Mouse (Mus musculus) frontal cortex, postnatal 10 days (tissue): ENCODE data around the gene Gm19345.

ENCODE experiments used
- DNase-seq, 2 experiments: peaks; one replicate each; pipeline ENCODE4 v3.0.0; 2022; ENCODE audit warnings: low spot score in 2 of 2, mixed read lengths in 1 of 2

The Gm19345 gene

GRCm38 (mm10) chr7:19851858-19852570 lies at the start of gene Gm19345:
Gene Gm19345, plus strand, starts transcription at chr7:19852003.
- DNase-seq: peak in 1 of 2 experiments; percentile 41

GRCm38 (mm10) chr7:19802995-19803394 lies 48.8 kb upstream of the Gm19345 start:
- peak in 1 of 2 experiments; percentile 62 for DNase-seq

GRCm38 (mm10) chr7:19806356-19806969 lies 45.3 kb upstream of the Gm19345 start:
- DNase-seq: no peak

GRCm38 (mm10) chr7:19809369-19809768 lies 42.4 kb upstream of the Gm19345 start:
- no peak for DNase-seq

GRCm38 (mm10) chr7:19811114-19811513 lies 40.7 kb upstream of the Gm19345 start:
- DNase-seq: no peak

GRCm38 (mm10) chr7:19813161-19813560 lies 38.6 kb upstream of the Gm19345 start:
- no peak for DNase-seq

- no peak for DNase-seq
Measured at GRCm38 (mm10) chr7:19813579-19814122, 38.2 kb upstream of the Gm19345 start.

GRCm38 (mm10) chr7:19815296-19816223 lies 36.2 kb upstream of the Gm19345 start:
- DNase-seq: no peak

GRCm38 (mm10) chr7:19816224-19816771 lies 35.5 kb upstream of the Gm19345 start:
- DNase-seq: peak; percentile 56 to 58

- DNase-seq: peak in 1 of 2 experiments; percentile 36
Measured at GRCm38 (mm10) chr7:19817382-19818105, 34.3 kb upstream of the Gm19345 start.

- DNase-seq: no peak
Measured at GRCm38 (mm10) chr7:19818440-19818839, 33.4 kb upstream of the Gm19345 start.

- DNase-seq: no peak
Measured at GRCm38 (mm10) chr7:19818875-19819274, 32.9 kb upstream of the Gm19345 start.

GRCm38 (mm10) chr7:19820347-19821048 lies 31.3 kb upstream of the Gm19345 start:
- no peak for DNase-seq

GRCm38 (mm10) chr7:19821633-19822032 lies 30.2 kb upstream of the Gm19345 start:
- DNase-seq: no peak

GRCm38 (mm10) chr7:19822193-19822592 lies 29.6 kb upstream of the Gm19345 start:
- DNase-seq: no peak

GRCm38 (mm10) chr7:19822604-19823058 lies 29.2 kb upstream of the Gm19345 start, which contains the start of gene Bcl3:
Gene Bcl3, minus strand, starts transcription at chr7:19822770.
- DNase-seq: no peak

- DNase-seq: no peak
Measured at GRCm38 (mm10) chr7:19823256-19824181, 28.3 kb upstream of the Gm19345 start.

GRCm38 (mm10) chr7:19824182-19824973 lies 27.4 kb upstream of the Gm19345 start:
- DNase-seq: peak in 1 of 2 experiments; percentile 38
